Mouse (Mus musculus) urinary bladder, postnatal 4 days (tissue): Measurements from ENCODE around the gene Igdcc3.
"Not testable (repeated sequence)": the region's sequence is repeated elsewhere in the genome, so short reads cannot be mapped to it uniquely, and the experiment has no call there.

ENCODE experiments used
- DNase-seq, 2 experiments: peaks; one replicate each; pipeline ENCODE4 v3.0.0; 2021 to 2022; ENCODE audit warnings: low spot score in 2 of 2

The Igdcc3 gene

DNA sequence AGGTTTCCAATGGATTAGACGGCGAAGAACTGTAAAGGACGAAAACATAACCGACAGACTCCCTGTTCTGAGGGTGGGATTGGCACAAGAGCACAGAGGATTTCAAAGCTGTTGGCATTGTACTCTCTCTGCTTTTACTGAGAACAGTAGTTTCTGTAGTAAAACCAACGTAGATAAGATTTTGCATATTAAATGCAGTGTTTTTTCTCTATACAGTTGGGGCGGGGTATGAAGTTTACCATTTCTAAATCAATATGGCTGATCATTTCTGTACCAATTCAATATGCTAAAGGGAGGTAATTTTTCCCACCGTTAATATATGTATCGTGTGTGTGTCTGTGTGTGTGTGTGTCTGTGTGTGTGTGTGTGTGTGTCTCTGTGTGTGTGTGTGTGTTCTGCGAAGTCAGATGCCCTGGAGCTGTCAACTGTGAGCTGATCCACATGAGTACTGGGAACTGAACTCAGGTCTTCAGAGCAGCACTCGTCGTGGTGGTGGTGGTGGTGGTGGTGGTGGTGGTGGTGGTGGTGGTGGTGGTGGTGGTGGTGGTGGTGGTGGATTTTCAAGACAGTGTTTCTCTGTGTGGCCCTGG is 61.3 kb downstream of the Igdcc3 start:
- no peak for DNase-seq

GRCm38 (mm10) chr9:65205049-65205815 is 64.2 kb downstream of the Igdcc3 start:
- DNase-seq = no peak

- DNase-seq = not testable (repeated sequence)
Observed at GRCm38 (mm10) chr9:65207041-65207815, 66.2 kb downstream of the Igdcc3 start.

GRCm38 (mm10) chr9:65208293-65209179 is 67.5 kb downstream of the Igdcc3 start:
- DNase-seq = no peak

GRCm38 (mm10) chr9:65211598-65211997 is 70.6 kb downstream of the Igdcc3 start:
- no peak for DNase-seq

GRCm38 (mm10) chr9:65214425-65214777 is 73.4 kb downstream of the Igdcc3 start:
- no peak for DNase-seq

- peak; percentile 82 to 88 for DNase-seq
Observed at GRCm38 (mm10) chr9:65214778-65215493, 73.9 kb downstream of the Igdcc3 start.

DNA sequence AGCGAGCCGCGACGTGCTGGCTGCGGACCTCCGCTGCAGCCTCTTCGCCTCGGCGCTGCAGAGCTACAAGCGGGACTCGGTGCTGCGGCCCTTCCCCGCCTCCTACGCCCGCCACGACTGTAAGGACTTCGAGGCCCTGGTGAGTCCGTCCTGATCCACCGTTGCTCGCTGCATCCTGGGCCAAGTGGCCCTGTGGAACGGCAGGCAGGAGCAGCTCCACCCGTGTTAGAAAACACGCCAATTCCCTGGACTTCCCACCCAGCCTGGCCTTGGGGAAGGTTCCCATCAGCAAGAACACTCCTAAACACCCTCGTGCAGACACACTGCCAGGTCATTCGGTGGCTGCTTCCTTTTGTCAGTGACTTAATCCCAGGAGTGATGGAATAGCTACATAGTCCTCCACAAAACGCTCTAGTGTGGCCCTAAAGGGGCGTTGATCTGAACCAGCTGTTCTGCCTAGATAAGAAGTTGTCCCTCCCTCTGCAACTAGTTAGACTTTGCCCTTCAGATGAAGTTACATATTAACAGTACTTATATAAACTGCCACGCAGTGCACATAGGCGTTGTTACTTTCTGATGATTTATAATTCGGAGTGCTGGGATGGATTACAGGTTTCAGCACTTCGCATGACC is 74.6 kb downstream of the Igdcc3 start:
- no peak for DNase-seq

- no peak for DNase-seq
Observed at GRCm38 (mm10) chr9:65216972-65217371, 76.0 kb downstream of the Igdcc3 start.

GRCm38 (mm10) chr9:65217661-65218060 is 76.7 kb downstream of the Igdcc3 start:
- DNase-seq = no peak

DNA sequence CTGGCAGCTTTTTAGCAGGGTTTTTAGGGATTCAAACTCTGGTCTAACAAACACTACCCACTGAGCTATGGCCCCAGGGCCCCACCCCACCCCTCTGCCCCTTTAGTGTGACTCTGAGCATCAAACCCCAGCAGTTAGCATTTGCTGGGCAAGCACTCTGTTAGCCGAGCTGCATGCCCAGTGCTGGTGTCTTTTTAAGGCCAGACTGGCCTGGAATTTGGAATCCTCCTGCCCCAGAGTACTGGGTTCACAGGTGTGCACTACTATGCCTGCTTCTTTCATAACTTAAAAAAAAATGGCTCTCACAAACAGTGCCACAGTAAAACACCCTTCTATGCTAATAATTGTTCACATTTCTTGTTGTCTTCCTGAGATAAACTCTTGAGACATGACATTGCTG is 77.9 kb downstream of the Igdcc3 start:
- no peak for DNase-seq

- not testable (repeated sequence) for DNase-seq
Observed at GRCm38 (mm10) chr9:65220398-65220797, 79.4 kb downstream of the Igdcc3 start.

DNA sequence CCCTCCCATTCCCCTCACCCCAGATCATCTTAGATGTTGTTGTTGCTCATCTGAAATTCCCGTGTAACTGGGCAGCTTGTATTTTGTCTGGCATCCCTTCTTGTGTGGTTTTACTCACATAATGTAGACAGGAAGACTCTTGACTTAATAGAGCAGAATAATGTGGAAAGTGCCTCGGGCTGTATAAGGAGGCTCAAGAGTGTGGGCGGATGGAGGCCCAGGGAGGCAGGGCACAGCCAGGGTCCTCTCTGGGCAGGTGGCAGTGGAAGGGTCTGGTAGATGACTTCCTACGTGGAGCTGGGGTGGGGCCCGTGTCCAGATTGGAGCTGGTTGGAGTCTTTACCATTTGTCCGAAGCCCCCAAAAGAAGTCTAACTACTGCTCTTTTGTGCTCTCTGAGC is 82.9 kb downstream of the Igdcc3 start:
- DNase-seq = no peak

DNA sequence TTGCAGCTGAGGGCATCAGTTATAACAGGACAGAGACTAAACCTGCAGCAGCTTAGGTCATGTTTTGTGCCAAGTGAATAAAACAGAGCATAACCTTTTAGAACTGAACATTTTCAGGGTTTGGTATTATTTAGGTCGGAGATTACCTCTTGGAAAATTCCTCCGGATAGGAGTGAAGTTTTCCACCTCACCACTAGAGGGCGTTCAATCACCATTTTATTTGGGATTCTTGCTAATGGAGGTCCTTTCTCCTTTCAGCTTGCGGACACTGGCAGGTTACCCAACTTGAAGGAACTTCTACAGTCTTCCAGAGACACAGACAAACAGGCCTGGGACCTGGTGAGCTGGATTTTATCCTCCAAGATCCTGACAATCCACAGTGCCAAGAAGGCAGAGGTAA is 84.8 kb downstream of the Igdcc3 start:
- no peak for DNase-seq

GRCm38 (mm10) chr9:65230250-65230649 is 89.3 kb downstream of the Igdcc3 start:
- no peak for DNase-seq

DNA sequence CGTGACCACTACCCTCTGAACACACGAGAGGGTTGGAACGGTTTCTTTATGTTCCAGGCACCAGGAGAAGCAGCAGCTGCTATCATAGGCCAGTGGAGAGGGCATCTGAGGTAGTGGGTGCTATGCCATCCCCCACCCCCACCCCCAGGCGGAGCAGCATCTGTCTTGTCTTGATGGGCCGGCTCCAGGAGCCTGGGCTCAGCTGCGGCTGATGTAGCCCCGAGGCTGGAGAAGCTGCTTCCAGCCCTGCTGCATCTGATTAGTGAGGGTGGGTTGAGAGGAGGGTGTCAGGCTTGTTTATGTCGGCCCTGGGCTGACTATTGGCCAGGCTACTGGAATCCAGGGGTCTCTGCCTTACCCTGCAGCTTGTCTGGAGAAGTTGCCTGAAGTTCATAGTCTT is 90.3 kb downstream of the Igdcc3 start:
- DNase-seq = no peak

DNA sequence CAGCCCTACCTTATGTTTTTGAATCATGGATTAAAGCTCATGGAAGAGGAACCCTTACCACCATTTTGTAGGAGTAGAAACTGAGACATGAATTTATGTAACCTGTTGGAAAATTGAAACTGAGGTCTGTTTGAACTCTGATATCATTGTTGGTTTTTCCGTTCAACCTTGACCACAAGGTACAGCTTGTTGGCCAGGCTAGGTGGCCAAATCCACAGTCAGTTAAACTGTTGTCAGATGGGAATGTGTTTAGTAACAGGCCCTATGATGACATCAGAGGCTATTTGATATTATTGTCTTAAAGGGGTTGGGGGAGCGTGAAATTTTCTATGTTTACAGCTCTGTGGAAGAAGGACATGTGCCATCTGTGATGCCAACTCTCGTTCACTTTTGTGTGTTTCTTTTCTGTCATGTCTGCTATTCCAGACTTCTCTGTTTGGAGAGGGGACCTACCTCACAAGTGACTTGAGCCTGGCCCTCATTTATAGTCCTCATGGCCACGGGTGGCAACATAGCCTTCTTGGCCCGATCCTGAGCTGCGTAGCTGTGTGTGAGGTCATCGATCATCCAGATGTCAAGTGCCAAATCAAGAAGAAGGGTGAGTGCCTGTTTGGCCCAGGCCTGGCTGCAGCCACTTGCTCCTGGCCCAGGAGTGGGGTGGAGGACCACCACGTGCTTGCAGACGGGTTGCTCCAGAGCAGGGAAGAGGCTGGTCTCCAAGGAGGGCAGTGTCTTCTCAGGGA is 92.4 kb downstream of the Igdcc3 start:
- DNase-seq = no peak

GRCm38 (mm10) chr9:65234734-65235133 is 93.7 kb downstream of the Igdcc3 start:
- no peak for DNase-seq
